Mouse (Mus musculus) lung, adult 2 months (tissue): Measurements from ENCODE around the gene Syt17. TPM values are rescaled to one million over a fixed set of nuclear protein-coding genes. Genes with fewer than 3 reads are reported as not detected.

ENCODE experiments used
- DNase-seq: peaks from one replicate; pipeline ENCODE4 v3.0.0; 2022
- H3K4me1 ChIP-seq: fragments of 200-500 bp; 2 replicates; pipeline ENCODE4 v1.6.1; 2011; ENCODE audit warnings: low read length; ENCODE audit not compliant: control insufficient read depth, insufficient read depth
- H3K4me3 ChIP-seq: fragments of 200-500 bp; replicated peaks from 2 replicates; pipeline ENCODE3; 2011; ENCODE audit warnings: low read depth, mild to moderate bottlenecking, control low read depth, low read length; ENCODE audit errors: extremely low read depth
- CTCF ChIP-seq: fragments of 200-500 bp; IDR thresholded peaks from 2 replicates; pipeline ENCODE4 v1.5.1; 2011; ENCODE audit warnings: mild to moderate bottlenecking, low read length, control low read depth; ENCODE audit not compliant: insufficient read depth
- POLR2A ChIP-seq: fragments of 200-500 bp; IDR thresholded peaks from 2 replicates; pipeline ENCODE4 v1.6.1; 2011; ENCODE audit warnings: low read depth, mild to moderate bottlenecking, control low read depth, low read length, borderline replicate concordance; ENCODE audit errors: extremely low read depth
- WGBS: fragments of 180-500 bp; shearing (Covaris S2); methylation state at CpG from one replicate; pipeline ENCODE4 v1.1.7; 2018; 5-methylcytosine and 5-hydroxymethylcytosine counted together
- polyA plus RNA-seq: library from polyadenylated mRNA; depleted of rRNA; stranded (reverse); fragments of >200 nt; gene quantifications from 2 replicates; pipeline ENCODE4 v1.2.3, GENCODE M21; 2012; rRNA removed

Gene Syt17
- polyA plus RNA-seq, result 5.0 and 6.8 TPM in 2 replicates

- peak; percentile 80 for DNase-seq
- TF ChIP-seq POLR2A, result no peak
- TF ChIP-seq CTCF, result peak; percentile 91
- peaks cover 6% of the 10 kb centered on the region for H3K4me1 ChIP-seq
- 1% methylated on average over 57 of the region's 58 CpGs for WGBS
- peak within 1 kb of the TSS; percentile 56 for H3K4me3 ChIP-seq
Measured at GRCm38 (mm10) chr7:118448134-118448967, at the start of gene Syt17. Syt17 (minus strand) TSS chr7:118448222.

GRCm38 (mm10) chr7:118494892-118495579, 47.0 kb upstream of the Syt17 start:
- H3K4me3 ChIP-seq, result no peak overlapping the region
- 70% methylated on average over 4 of the region's 4 CpGs for WGBS
- DNase-seq, result no peak
- H3K4me1 ChIP-seq, result peaks cover 6% of the 10 kb centered on the region
- TF ChIP-seq POLR2A (no peak), CTCF (no peak)

- DNase-seq, result no peak
- 73% methylated on average over 9 of the region's 9 CpGs for WGBS
- peaks cover 9% of the 10 kb centered on the region for H3K4me1 ChIP-seq
- no peak overlapping the region for H3K4me3 ChIP-seq
- no peak for TF ChIP-seq POLR2A
- TF ChIP-seq CTCF, result no peak
Measured at GRCm38 (mm10) chr7:118493892-118494291, 45.9 kb upstream of the Syt17 start.

- peak; percentile 86 for DNase-seq
- H3K4me1 ChIP-seq, result peaks cover 14% of the 10 kb centered on the region
- WGBS, result under 1% methylated on average over 55 of the region's 55 CpGs
- H3K4me3 ChIP-seq, result peak within 1 kb of the TSS; percentile 93
- TF ChIP-seq CTCF (no peak), POLR2A (peak; percentile 84; the same call in 1 of the 2 replicates)
Measured at GRCm38 (mm10) chr7:118491431-118492147, 43.6 kb upstream of the Syt17 start, which contains the start of gene Itpripl2. Itpripl2 (minus strand) TSS chr7:118491975.

- Histone ChIP-seq H3K4me1 (peaks cover 15% of the 10 kb centered on the region), H3K4me3 (peak overlapping the region; percentile 93)
- WGBS, result 8% methylated on average over 67 of the region's 67 CpGs
- TF ChIP-seq POLR2A (no peak), CTCF (peak; percentile 15; the same call in 1 of the 2 replicates)
- DNase-seq, result peak; percentile 50
Measured at GRCm38 (mm10) chr7:118490666-118491430, 42.8 kb upstream of the Syt17 start.

- no peak for TF ChIP-seq POLR2A
- no peak for TF ChIP-seq CTCF
- DNase-seq, result no peak
- WGBS, result 48% methylated on average over 57 of the region's 57 CpGs
- peak overlapping the region; percentile 93 for H3K4me3 ChIP-seq
- H3K4me1 ChIP-seq, result peaks cover 18% of the 10 kb centered on the region
Measured at GRCm38 (mm10) chr7:118489706-118490665, 42.0 kb upstream of the Syt17 start.

- DNase-seq, result peak; percentile 39
- WGBS, result 13% methylated on average over 8 of the region's 8 CpGs
- Histone ChIP-seq H3K4me1 (peaks cover 18% of the 10 kb centered on the region), H3K4me3 (peak overlapping the region; percentile 55)
- TF ChIP-seq CTCF (no peak), POLR2A (peak; percentile 31; the same call in 1 of the 2 replicates)
Measured at GRCm38 (mm10) chr7:118488060-118488664, 40.1 kb upstream of the Syt17 start.

GRCm38 (mm10) chr7:118486917-118487316, 38.9 kb upstream of the Syt17 start:
- 27% methylated on average over 5 of the region's 5 CpGs for WGBS
- Histone ChIP-seq H3K4me3 (peak overlapping the region; percentile 21), H3K4me1 (peaks cover 22% of the 10 kb centered on the region)
- TF ChIP-seq POLR2A (no peak), CTCF (no peak)
- no peak for DNase-seq
